Mouse (Mus musculus): ENCODE data around the gene Tlx3. TPM values are rescaled to one million over a fixed set of nuclear protein-coding genes. Genes with fewer than 3 reads are reported as not detected.

Tlx3 gene
- polyA plus RNA-seq, 1 experiment from 2014 or later = not detected

GRCm38 (mm10) chr11:33159741-33160140, 43.6 kb downstream of the Tlx3 start:
- Histone ChIP-seq H3K27ac (ENCODE audit: low read length) (no peak overlapping the region), H3K9me3 (ENCODE audit: control insufficient read depth, low read length) (no peaks in the 10 kb centered on the region), H3K36me3 (ENCODE audit: control insufficient read depth, insufficient read depth, low read length) (peaks cover 23% of the 10 kb centered on the region), H3K9ac (ENCODE audit: low read length) (no peak overlapping the region), H3K4me2 (ENCODE audit: low read depth, low read length) (no peak overlapping the region), H3K27me3 (ENCODE audit: control insufficient read depth, insufficient read depth, low read depth, low read length) (no peaks in the 10 kb centered on the region), H3K4me1 (replicated peaks; ENCODE audit: control insufficient read depth, insufficient read depth, low read length) (peaks cover 8% of the 10 kb centered on the region; the same call in 1 of the 2 replicates), H3K4me3 (ENCODE audit: low read length) (no peak overlapping the region)
- 88% methylated on average over 3 of the region's 3 CpGs for WGBS
- no peak for ATAC-seq (ENCODE audit: low read depth)

DNA sequence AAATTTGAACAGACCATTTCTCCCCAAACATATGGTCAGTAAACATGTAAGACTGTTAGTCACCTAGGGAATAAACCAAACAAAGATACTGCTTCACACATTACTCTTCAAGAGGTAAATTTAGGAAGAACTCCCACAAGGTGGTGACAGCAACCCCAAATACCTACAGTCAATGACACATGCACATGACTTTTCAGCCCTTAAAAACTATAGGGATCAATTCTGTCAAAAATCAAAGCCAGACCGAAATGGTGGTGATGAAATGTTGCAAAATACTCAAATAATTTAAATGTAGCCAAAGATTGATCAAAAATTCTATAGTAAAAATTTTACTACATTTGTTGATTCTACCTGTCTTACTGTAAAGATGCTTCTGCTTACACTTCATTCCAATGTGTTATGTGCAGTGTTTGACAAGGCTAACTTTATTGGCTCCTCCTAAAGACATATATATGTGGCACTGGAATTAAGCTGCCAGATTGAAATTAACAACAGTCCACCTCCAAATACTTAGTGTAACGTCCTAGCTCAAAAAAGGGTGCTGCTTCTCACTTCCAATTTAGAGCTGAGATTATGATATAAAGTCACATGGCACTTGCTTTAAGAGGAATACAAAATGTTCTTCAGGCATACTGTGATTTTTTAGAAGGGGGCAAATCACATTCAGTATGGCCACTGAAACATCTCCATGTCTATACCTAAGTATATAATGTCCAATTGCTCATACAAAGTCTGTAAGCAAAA, 45.8 kb downstream of the Tlx3 start:
- no peak overlapping the region for H3K9ac ChIP-seq (ENCODE audit: low read length)
- no peak for ATAC-seq (ENCODE audit: low read depth)
- no peak overlapping the region for H3K27ac ChIP-seq (ENCODE audit: low read length)
- H3K36me3 ChIP-seq (ENCODE audit: control insufficient read depth, insufficient read depth, low read length) = peaks cover 33% of the 10 kb centered on the region
- no peak overlapping the region for H3K4me2 ChIP-seq (ENCODE audit: low read depth, low read length)
- no peaks in the 10 kb centered on the region for H3K9me3 ChIP-seq (ENCODE audit: control insufficient read depth, low read length)
- H3K27me3 ChIP-seq (ENCODE audit: control insufficient read depth, insufficient read depth, low read depth, low read length) = no peaks in the 10 kb centered on the region
- peaks cover 5% of the 10 kb centered on the region; the same call in 1 of the 2 replicates for H3K4me1 ChIP-seq (replicated peaks; ENCODE audit: control insufficient read depth, insufficient read depth, low read length)
- WGBS = 67% methylated on average over 2 of the region's 2 CpGs
- no peak overlapping the region for H3K4me3 ChIP-seq (ENCODE audit: low read length)

DNA sequence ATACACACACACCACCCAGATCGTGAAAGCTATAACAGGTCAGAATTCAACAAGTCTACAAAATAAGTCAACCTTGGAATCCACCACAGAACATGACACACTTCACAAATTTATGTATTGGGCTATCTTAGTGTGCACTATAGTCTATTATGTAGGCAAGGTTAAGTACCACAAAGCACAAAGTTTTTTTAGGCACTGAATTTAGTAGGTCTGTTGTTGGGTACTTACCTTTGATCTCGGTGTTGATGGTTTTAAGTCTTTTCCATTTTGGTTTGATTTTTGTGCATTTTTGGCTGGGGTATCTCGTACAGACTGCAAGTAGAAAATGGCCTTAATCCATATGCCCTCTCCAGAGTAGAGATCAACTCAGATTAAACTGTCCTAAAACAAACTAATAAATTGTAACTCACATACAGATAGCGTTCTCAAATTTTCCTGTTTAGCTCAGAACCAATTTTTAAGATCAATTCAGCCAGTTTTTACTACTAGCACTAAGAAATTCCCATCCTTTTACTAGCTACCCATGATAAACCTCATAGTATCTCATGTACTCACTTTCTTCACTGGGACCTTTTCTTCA, 46.9 kb downstream of the Tlx3 start:
- Histone ChIP-seq H3K4me1 (replicated peaks; ENCODE audit: control insufficient read depth, insufficient read depth, low read length) (peaks cover 3% of the 10 kb centered on the region; the same call in 1 of the 2 replicates), H3K4me2 (ENCODE audit: low read depth, low read length) (no peak overlapping the region), H3K9ac (ENCODE audit: low read length) (no peak overlapping the region), H3K27ac (ENCODE audit: low read length) (no peak overlapping the region), H3K36me3 (ENCODE audit: control insufficient read depth, insufficient read depth, low read length) (peaks cover 40% of the 10 kb centered on the region), H3K4me3 (ENCODE audit: low read length) (no peak overlapping the region), H3K9me3 (ENCODE audit: control insufficient read depth, low read length) (no peaks in the 10 kb centered on the region), H3K27me3 (ENCODE audit: control insufficient read depth, insufficient read depth, low read depth, low read length) (no peaks in the 10 kb centered on the region)
- 69% methylated on average over 4 of the region's 4 CpGs for WGBS
- ATAC-seq (ENCODE audit: low read depth) = no peak

DNA sequence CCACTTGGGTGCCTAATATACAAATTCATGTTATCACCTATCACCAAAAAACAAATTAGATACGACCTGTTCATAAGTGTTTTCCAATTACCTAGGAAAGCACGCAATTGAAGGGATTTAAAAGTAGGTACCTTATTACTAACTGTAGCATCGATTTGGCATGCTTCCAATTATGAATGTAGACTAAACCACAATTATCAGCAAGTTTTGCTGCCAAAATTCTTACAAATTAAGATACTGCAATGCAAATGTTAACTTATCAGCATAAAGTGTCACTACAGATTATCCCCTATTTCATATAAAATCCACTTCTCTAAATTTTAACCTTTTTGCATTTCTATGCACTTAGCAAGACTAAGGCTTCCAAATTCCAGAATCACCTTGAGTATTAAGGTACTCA, 48.9 kb downstream of the Tlx3 start:
- Histone ChIP-seq H3K27me3 (ENCODE audit: control insufficient read depth, insufficient read depth, low read depth, low read length) (no peaks in the 10 kb centered on the region), H3K4me3 (ENCODE audit: low read length) (no peak overlapping the region), H3K9ac (ENCODE audit: low read length) (no peak overlapping the region), H3K4me1 (replicated peaks; ENCODE audit: control insufficient read depth, insufficient read depth, low read length) (no peaks in the 10 kb centered on the region), H3K9me3 (ENCODE audit: control insufficient read depth, low read length) (no peaks in the 10 kb centered on the region), H3K36me3 (ENCODE audit: control insufficient read depth, insufficient read depth, low read length) (peaks cover 42% of the 10 kb centered on the region), H3K4me2 (ENCODE audit: low read depth, low read length) (no peak overlapping the region), H3K27ac (ENCODE audit: low read length) (no peak overlapping the region)
- 79% methylated on average over 3 of the region's 3 CpGs for WGBS
- no peak for ATAC-seq (ENCODE audit: low read depth)

DNA sequence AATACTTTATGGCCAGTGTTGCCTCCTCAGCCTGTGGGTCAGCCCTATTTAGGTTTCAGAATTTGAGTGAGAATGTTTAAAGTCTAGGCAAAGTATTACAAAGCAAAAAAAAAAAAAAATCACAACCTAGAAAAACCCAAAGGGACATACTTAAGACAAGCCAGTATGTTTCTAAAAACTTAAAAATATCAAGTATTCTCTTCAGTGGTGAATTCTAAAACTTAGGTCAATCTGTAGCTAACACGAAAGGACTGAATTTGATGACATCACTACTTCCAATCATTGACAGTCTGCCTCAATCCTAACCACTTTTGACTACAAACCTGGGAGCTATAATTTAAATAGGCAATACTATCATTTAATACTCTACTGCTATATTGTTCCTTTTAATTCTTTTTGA, 50.4 kb downstream of the Tlx3 start:
- H3K36me3 ChIP-seq (ENCODE audit: control insufficient read depth, insufficient read depth, low read length) = peaks cover 39% of the 10 kb centered on the region
- no peak for ATAC-seq (ENCODE audit: low read depth)
- 83% methylated on average over 1 of the region's 1 CpGs for WGBS

DNA sequence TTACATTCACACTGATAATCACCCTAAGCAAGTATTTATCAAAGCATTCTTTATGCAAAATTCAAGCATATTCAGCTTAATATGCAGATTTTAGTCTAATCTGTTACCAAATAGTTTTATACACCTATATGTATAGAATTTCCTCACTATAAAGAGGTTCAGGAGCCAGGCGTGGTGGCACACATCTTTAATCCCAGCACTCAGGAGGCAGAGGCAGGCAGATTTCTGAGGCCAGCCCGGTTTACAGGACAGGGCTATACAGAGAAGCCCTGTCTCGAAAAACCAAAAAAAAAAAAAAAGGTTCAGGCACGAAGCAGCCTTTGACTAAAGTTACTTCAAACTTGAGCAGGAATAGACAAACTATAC, 51.6 kb downstream of the Tlx3 start:
- no peak overlapping the region for H3K27ac ChIP-seq (ENCODE audit: low read length)
- H3K36me3 ChIP-seq (ENCODE audit: control insufficient read depth, insufficient read depth, low read length) = peaks cover 34% of the 10 kb centered on the region
- no peak overlapping the region for H3K9ac ChIP-seq (ENCODE audit: low read length)
- H3K9me3 ChIP-seq (ENCODE audit: control insufficient read depth, low read length) = no peaks in the 10 kb centered on the region
- 80% methylated on average over 4 of the region's 4 CpGs for WGBS
- H3K4me1 ChIP-seq (replicated peaks; ENCODE audit: control insufficient read depth, insufficient read depth, low read length) = peaks cover 6% of the 10 kb centered on the region
- no peak for ATAC-seq (ENCODE audit: low read depth)
- H3K4me3 ChIP-seq (ENCODE audit: low read length) = no peak overlapping the region
- no peak overlapping the region for H3K4me2 ChIP-seq (ENCODE audit: low read depth, low read length)
- H3K27me3 ChIP-seq (ENCODE audit: control insufficient read depth, insufficient read depth, low read depth, low read length) = peaks cover 6% of the 10 kb centered on the region

More for the DNA sequence above, 50.4 kb downstream of the Tlx3 start:
- H3K4me3 ChIP-seq (ENCODE audit: low read length) = no peak overlapping the region
- no peak overlapping the region for H3K4me2 ChIP-seq (ENCODE audit: low read depth, low read length)
- H3K9ac ChIP-seq (ENCODE audit: low read length) = no peak overlapping the region
- no peaks in the 10 kb centered on the region for H3K27me3 ChIP-seq (ENCODE audit: control insufficient read depth, insufficient read depth, low read depth, low read length)
- peaks cover 3% of the 10 kb centered on the region; the same call in 1 of the 2 replicates for H3K4me1 ChIP-seq (replicated peaks; ENCODE audit: control insufficient read depth, insufficient read depth, low read length)
- H3K9me3 ChIP-seq (ENCODE audit: control insufficient read depth, low read length) = no peaks in the 10 kb centered on the region
- H3K27ac ChIP-seq (ENCODE audit: low read length) = no peak overlapping the region

- Histone ChIP-seq H3K36me3 (ENCODE audit: control insufficient read depth, insufficient read depth, low read length) (peaks cover 29% of the 10 kb centered on the region), H3K4me2 (ENCODE audit: low read depth, low read length) (no peak overlapping the region), H3K4me3 (ENCODE audit: low read length) (no peak overlapping the region), H3K4me1 (replicated peaks; ENCODE audit: control insufficient read depth, insufficient read depth, low read length) (peaks cover 9% of the 10 kb centered on the region), H3K27ac (ENCODE audit: low read length) (no peak overlapping the region), H3K27me3 (ENCODE audit: control insufficient read depth, insufficient read depth, low read depth, low read length) (peaks cover 9% of the 10 kb centered on the region), H3K9ac (ENCODE audit: low read length) (no peak overlapping the region), H3K9me3 (ENCODE audit: control insufficient read depth, low read length) (no peaks in the 10 kb centered on the region)
- WGBS = 66% methylated on average over 3 of the region's 3 CpGs
- no peak for ATAC-seq (ENCODE audit: low read depth)
Observed at GRCm38 (mm10) chr11:33151128-33151779, 52.1 kb downstream of the Tlx3 start.

Other genes starting within 250 kb of the Tlx3 start
- gene Fgf18, start 56.2 kb downstream of the Tlx3 start, polyA plus RNA-seq (2015; fragmentation: Nextera tagmentation; extraction: Ambion mirVana) = 10.8 and 11.3 TPM in 2 replicates
- gene Npm1, start 40.4 kb downstream of the Tlx3 start, polyA plus RNA-seq (2015; fragmentation: Nextera tagmentation; extraction: Ambion mirVana) = 736 and 786 TPM in 2 replicates
- gene Gm12117, start 73.1 kb upstream of the Tlx3 start, polyA plus RNA-seq (2015; fragmentation: Nextera tagmentation; extraction: Ambion mirVana) = not detected in 2 replicates

All from lung, embryonic 16.5 days (tissue).